Mouse (Mus musculus) thymus, adult 18-20 months (tissue): ENCODE data around the gene Socs2.
A peak's percentile ranks its signal among the peaks of the same experiment; 100 is the strongest.

Experiments
- DNase-seq, 2 experiments: peaks; one replicate each; pipeline ENCODE4 v3.0.0; 2022; ENCODE audit warnings: mixed read lengths in 2 of 2

Gene Socs2

DNA sequence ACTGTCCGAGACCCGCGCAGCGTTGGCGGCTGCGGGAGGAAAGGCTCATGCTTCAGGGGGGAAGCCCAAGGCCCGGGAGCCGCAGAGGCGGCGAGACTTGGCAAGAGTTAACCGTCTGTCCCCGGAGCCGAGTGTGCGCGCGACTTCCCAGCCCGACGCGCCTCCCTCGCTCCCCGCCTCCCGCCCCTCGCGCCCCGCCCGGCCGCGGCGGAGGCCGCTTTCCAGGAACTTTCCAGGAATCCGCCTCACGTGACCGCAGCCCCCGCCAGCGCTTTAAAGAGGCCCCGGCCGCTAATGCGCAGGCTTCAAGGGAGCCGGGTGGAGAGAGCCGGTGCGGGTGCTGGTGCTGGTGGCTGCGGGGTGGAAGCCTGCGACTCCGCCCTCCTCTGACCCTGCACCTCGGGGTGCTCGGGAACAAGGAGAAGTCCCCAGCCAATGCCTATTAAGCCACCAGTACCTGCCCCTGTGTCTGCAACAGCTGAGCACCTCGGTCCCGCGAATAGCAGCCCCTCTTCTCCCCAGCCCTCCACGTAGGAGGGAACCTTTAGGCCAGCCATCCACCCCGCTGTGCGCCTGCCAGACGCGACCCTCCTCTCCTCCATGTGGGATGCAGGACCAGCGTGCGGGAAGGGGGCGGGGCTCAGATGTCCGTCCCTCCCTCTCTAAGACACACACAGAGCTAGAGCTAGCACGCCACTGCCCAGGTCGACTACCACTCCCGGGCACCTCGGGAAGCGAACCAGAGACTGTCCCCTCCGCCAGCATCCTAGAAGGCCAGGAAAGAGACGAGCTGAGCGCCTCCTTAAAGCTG lies at the start of gene Socs2:
Socs2 (minus strand) TSS at position 496 of the 811 bp plus-strand sequence.
- DNase-seq, result peak; percentile 39 to 47

DNA sequence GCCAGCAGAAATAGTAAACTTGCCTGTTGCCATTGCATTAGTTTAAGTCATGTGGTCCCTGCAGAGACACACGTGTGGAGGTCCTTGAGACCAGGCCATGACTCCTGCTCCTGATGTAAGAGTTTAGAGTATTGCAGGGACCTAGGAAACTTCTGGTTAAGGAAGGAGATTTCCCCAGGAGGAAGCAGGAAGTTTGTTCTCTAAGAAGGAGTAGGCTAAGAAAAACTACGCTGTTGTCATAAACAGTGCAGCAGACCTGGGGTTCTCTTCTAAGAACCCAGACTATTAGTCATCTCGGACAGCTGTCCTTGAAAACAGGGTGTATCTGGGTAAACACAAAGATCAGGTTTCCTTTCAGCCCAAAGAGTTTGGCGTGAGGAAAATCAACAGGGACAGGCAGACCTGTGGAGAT lies 48.5 kb upstream of the Socs2 start:
- no peak for DNase-seq

DNA sequence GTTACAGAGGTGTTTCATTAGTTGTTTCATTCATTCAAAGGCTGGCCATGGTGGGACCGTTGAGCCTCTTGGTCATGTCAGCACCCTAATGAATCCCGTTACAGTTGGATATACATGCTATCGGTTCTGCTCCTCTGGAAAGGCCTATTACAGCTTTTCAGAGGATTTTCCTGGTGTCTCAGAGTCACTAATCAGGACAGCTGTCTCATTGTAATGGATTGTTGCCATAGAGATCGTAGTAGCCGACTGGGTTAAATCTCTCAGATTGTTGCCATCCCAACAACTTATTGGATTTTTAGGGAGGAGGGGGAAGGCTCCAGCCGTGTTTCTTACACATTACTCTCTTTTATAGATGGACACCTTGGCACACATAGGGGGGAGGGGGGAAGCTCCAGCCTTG lies 47.5 kb upstream of the Socs2 start:
- DNase-seq, result no peak

DNA sequence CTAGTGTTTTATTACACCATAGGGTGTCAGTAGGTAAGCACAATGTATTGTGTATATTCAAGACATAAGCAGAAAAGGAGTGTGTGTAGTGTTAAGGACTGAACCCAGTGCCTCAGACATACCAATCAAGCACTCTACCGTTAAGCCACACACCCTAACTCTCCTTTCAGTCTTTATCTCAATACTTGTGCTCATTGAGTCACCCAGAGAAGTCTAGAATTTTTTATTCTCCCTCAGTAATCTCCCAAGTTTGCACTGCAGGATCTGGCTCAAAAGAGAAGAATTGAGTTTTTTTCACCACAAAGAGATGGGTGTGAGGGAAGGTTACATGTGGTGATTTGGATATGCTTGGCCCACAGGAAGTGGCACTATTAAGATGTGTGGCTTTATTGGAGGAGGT lies 45.3 kb upstream of the Socs2 start:
- no peak for DNase-seq

DNA sequence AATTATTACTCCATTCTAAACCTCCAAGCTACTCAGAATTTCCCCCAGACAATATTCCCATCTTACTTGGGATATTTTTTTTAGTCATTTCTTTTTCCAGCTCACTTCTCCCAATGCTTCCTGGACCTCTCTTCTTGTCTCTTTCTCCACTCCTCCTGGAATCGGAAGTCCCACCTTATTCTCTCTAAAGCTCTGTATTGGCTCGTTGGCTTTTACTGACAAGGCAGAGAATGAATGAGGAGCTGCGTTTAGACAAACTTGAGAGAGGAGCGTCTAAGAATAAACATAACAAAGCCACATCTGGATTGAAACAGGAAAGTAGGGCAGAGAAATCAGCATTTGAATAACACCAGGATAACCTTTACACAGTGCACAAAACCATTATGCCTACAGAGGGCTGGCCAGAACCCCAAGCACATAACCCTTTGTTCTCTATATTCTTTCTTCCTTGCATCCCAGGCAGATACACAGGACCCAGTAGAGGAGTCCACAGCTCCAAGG lies 44.1 kb upstream of the Socs2 start:
- no peak for DNase-seq

DNA sequence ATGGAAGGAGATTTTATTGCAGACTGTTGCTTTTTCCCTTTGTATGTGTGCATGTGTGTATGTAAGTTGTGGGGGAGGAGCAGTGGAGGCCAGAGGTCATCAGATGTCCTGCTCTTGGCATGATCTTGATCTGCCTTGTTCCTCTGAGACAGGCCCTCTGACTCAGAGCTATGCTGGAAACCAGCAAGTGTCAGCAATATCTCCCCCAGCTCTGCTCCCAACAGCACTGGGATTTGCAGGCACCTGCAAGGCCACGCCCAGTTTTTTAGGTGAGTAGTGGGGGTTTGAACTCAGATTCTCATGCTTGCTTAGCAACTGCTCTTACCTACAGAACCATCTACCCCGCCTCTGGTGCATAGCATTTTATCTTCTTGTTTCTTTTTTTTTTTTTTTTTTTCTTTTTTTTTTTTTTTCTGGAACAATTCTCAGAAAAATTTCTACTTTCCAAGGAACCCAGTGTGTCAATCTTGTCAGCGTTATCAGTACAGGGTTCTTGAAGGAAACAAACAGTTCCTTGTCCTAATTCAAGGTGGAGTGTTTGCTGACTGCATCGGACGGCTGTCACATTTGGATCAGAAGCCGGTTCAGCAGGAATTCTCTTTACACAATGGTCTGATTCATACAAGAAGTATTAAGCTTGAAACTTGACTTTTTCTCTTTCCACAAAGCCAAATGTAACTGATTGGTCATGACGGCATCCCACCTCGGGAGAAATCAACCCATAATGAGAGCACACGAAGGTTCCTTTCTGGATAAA lies 41.2 kb upstream of the Socs2 start:
- DNase-seq, result no peak

DNA sequence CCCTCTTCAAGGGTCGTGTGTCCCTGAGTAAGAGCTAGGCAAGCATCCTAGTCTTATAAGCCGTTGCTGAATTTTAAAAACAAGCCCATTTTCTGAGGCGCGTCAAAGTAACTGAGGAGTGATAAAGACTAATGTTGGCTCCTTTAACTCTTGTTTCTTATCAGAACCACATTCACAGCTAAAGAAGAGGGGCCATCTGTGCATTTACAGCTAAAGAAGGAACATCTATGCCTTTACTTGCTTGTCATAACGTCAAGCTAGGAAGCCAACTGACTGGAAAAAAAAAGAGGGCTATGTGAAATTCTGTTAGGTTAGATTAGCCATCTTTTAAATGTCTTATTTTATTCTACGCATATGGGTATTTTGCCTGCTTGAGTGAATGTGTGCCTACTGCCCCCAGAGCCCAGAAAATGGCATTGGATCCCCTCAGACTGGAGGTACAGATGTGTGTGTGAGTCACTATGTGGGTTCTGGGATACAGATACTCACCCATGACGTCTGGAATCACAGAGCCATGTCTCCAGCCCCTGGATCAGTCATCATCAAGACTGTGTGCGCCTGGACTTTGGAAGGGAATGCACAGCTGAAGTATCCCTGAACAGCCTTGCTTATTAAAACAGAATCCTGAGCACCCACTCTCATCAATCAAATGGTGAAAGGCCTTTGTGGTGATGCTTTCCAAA lies 40.5 kb upstream of the Socs2 start:
- DNase-seq, result no peak

DNA sequence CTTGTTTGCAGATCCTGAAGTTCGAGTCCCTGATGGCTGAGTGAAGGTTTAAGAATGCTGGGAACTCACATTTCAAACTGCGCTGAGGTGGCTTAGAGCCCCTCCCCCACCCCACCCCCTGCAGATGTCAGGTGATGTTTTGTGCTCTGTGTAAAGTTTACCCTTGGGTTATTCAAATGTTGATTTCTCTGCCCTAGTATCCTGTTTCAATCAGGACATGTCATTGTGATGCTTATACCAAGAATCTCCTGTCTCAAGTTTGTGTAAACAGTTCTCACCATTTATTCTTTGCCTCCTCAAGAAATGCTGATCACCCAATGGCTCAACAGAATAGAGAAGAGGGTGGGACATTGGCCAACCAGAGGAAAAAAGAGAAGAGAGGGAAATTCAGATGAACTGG lies 39.1 kb upstream of the Socs2 start:
- no peak for DNase-seq

DNA sequence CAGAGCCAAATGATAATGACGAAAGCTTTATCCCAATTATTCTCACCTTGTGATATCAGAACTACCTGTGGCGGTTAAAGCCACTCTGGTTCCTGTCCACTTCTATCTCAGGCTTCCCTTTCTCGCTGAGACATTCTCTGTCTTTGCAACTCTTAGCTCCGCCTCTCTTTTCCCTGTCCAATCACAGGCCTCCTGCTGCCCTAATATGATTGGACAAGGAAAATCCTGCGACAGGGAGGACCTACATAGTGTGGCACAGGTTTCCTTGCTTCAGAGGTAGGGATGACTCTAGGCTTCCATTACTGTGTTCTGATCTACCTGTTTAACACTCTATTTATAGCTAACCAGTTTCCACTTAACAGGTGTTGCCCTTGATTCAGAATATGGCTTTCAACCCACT lies 36.3 kb upstream of the Socs2 start:
- no peak for DNase-seq

DNA sequence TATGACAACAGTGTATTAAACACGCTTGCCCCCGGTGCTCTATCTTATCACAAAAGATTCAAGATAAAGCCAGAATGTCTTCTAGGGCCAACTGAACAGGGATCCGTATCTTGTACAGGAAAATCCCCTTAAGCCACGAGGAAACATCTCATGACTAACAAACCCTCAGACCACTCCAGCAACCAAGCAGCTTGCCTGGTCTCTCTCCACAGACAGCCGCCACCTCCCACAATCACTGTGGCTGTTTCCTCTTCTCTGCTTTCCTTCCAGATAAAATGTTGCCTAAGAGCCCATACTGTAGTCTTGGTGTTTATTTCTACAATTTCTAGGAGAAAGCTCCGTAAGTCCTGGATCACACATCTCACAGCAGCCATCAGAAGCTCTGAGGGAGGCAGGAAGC lies 32.1 kb upstream of the Socs2 start:
- no peak for DNase-seq

DNA sequence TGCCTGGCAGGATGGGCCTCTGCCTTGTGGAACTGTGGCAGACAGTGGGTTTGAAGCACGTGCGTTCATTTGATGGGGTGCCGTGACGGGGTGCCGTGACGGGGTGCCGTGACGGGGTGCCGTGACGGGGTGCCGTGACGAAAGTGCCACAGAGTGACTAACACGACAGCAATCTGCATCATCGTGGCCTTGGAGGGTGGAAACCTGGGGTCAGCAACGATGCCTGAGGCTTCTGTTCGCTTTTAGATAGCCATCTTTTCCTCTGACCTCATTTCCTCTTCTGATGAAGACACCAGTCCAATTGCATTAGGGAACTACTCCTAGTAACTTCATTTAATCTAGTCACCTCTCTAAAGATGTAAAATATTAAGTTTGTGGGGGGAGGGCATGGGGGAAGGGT lies 31.0 kb upstream of the Socs2 start:
- no peak for DNase-seq

DNA sequence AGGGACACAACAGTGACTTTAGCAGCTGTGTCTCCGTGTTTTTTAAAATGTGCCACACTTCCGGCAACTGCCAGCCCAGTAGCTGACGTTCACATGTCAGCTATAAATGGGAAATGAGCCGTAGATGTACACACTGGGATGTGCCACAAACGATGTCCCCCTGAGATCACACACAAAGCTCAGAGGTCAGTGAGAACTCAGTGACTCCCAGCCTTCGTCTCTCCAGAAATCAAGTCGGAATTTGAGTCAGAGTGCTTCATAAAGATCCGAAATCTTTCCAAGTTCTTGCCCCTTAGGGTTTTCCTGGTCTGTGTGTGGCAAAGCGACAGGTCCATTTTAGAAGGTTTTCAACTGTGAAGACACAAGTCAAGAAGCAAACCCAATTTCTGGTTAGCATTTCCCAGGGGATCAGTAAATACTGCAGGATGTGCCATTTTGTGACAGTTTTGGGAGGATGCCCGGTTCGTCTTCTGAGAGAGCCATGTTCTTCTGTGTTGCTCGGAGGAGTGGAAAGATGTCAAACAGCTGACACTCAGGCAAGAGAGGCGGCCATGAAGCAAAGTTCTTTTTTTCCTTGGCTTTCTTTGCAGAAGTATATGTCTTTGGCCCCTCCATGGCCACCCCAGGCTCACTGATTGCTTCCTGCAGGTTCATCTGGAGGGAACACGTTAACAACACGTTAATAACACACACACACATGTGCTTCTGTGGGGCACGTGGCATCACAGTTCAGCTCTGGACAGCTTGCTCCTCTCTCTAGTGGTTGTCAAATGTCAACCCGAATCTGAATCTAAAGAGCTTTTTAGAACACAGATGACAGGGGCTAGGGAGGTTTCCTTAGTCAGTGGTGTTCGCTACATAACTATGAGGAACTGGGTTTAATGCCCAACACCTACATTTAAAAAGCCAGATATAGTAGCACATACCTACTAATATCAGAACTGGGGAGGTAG lies 28.4 kb upstream of the Socs2 start:
- DNase-seq, result no peak

DNA sequence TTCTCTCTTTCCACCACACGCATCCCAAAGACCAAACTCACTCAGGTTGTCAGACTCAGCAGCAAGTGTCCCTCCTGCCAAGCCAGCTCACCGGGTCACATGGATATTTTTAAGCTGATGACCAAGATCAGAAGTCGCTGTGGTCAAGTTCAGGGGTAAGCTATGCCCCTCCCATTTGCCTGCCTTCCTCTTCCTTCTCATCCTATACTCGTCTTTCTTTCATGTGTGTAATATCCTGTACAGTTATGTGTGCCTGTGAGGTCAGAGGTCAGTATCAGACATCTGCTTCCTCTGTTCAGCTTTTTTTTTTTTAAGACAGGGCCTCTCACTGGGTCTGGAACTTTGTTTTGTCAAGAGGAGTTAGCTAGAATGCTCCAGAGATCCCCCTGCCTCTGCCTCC lies 25.4 kb upstream of the Socs2 start:
- no peak for DNase-seq

DNA sequence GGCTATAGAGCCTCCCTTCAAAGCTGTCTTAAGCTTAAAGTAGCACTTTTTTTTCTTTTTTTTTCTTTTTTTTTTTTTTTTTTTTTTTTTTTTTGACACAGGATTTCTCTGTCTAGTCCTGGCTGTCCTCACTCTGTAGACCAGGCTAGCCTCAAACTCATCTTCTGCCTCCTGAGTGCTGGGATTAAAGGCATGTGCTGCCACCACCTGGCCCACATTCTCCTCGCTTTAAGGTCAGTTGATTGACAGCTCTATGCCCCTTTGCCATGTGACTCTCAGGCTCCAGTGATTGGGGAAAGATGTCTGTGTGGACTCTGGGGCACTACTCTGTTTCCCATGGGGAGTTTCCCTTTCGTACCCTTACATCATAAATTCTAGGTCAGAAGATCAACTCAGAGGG lies 23.6 kb upstream of the Socs2 start:
- no peak for DNase-seq

DNA sequence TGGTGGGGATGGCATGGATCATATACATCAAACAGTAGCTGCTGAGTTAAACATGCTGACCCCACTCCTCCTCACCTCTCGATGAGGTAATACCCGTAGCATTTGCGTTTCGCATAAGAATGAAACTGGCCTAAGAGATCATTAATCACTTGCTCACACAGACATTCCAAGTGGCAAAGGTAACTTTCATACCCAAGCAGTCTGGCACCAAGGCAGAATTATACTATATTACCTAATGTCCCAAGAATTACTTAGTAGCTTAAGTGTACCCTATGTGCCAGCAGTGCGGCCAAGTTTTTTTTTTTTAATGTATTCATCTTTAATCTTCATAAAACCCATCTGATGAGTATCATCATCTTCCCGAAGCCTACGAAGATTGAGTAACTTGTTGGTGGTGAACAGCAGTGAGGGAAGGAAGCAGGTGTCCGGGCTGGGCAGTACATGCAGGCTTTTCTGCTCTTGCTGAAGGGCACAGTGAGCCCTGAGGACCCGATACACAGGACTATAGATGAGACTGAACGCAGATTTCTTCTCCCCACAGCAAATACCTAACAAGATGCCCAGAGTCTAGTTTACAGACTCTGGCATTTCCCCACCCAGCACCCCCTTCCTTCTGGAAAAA lies 22.8 kb upstream of the Socs2 start:
- no peak for DNase-seq

DNA sequence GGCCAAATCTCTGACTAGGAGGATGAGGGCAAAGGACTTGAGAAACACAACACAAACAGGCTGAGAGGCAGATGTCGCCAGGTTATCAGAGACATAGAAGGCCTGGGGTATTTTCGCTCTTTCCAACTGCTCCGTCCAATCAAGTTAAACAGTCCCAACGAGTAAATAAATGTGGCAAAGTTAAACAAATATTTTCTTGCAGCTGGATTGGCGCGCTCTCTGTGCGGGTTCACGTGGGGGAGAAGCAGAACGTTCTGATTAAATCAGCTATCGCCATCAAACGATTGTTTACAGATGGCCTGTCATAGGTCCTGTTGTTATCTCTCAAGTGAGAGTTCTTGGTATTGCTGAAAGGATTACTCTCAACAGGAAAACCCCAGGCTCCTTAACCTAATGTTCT lies 22.0 kb upstream of the Socs2 start:
- DNase-seq, result no peak

DNA sequence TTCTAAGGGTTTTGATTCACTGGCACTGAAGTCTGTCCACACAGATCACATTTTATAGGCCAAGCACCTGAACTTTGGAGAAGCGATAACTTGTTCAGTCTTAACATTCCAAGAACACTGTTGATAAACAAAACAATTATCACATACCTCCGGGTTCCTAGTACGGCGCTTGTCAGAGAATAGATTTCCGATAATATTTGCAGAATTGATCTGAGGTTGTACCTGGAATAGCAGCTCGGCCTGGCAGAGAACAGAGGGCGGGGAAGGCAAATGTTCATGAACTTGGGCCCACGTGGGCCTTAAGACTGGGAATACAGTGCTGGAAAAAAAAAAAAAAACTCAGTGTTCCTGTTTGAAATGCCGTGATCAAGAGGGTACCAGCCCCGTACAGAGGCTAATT lies 13.3 kb upstream of the Socs2 start:
- DNase-seq, result no peak

DNA sequence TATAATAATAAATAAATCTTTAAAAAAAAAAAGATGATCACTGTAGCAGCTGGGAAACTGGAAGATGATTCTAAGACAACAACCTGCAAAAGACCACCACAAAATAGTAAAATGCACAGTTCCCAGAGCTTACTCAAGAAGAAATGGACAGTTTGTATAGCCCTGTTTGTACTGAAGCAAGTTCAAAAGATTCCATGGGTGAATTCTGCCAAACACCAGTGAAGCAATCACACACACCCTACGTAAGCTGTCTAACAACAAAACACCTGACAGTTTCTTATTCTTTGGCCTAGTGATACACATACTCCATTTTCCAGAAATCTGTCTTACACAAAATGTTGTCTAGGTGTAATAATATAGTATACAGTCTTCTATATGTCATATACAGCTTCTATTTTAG lies 12.1 kb upstream of the Socs2 start:
- DNase-seq, result no peak

DNA sequence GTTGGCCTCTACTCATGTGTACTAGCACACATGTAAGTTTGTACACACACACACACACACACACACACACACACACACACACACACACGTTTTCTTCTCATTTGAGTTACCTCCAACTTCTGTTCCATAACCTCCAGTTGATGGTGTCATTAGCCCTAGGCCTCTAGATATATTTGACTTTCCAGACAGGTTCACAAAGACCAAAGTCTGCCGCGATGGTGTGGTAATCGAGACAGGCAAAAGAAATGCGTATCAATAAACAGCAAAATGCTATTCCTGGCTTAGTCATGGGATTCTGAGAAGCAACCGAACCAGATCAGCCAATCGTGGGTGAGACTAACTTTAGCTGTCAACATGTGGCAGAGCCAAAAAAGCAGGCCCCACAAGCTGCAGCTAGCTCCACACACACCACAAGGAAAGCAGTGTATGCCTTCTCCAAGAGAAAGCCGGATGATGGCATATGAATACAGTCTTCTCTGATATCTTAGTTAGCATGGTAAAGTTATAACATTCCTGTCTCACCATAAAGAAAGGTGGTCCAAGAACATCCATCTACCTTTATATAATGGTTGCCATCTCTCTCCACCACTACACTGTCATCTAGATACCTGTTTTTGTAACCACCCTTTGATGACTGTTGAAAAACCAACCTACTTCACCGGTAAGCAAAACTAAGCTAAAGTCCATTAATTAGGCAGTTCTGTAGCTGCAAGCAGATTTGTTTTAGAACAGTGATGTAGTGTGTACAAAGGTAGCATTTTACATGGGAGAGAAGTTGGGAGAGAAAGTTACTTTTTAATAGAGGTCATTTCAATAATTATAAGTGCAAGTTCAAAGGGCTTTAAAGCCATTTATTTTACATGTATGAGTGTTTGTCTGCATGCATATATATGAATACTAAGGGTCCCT lies 9.5 kb upstream of the Socs2 start:
- DNase-seq, result no peak

DNA sequence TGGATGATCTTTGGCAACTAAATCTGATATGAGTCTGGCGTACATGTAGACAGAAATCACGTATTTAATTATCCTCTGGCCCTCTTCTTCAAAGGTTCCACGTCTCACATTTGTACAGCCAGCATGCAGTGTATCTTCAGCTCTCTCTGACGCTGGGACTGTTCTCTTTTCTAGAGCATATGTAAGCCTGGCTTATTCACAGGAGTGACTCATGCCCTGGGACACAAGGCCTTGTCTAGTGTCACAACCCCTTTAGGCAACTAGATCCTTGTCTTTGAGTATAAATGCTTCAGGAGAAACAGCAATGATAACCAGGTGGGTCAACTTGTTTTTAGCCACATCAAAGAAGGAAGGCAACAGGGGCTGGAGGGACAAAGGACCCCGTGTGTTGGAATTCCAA lies 5.7 kb upstream of the Socs2 start:
- no peak for DNase-seq

DNA sequence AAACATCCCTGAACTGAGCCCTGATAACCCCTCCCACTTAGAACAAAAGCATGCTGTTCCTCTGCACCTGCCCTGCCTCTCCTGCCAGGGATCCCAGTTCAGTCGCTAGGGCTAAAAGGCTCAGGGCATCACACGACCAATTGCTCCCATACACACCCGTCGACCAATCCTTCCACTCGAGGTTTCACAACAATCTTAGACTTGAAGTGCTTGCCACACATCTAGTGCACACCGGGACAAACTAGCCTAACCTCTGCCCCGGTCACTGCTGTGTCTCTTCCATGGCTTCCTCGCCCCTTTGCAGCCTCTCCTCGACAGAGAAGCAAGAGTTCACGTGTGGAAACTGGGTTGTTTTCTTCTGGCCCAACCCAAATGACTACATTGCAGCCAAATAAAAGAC lies 3.3 kb upstream of the Socs2 start:
- no peak for DNase-seq
